Mouse (Mus musculus) stomach, embryonic 14.5 days (tissue): ENCODE measurements around the gene Atxn3. TPM values are rescaled to one million over a fixed set of nuclear protein-coding genes. Genes with fewer than 3 reads are reported as not detected.

Experiments used
- ATAC-seq: fragments of 200-750 bp; cut with Nextera tagmentation; 2 replicates; pipeline ENCODE4 v1.8.0; 2017; ENCODE audit warnings: low read depth, moderate TSS enrichment; ENCODE audit not compliant: insufficient number of reproducible peaks, insufficient read depth, low FRiP score
- H3K27ac ChIP-seq: fragments of 300-500 bp; sonication (generic); 2 replicates; pipeline ENCODE4 v1.5.1; 2014; ENCODE audit warnings: mild to moderate bottlenecking, low read length, moderate library complexity, mixed read lengths
- H3K27me3 ChIP-seq: fragments of 300-500 bp; sonication (generic); 2 replicates; pipeline ENCODE4 v1.6.1; 2014; ENCODE audit warnings: low read length, control low read depth, mixed read lengths; ENCODE audit not compliant: control insufficient read depth, insufficient read depth
- H3K36me3 ChIP-seq: fragments of 300-500 bp; sonication (generic); 2 replicates; pipeline ENCODE4 v1.6.1; 2014; ENCODE audit warnings: mild to moderate bottlenecking, control low read depth, low read length, moderate library complexity, mixed read lengths; ENCODE audit not compliant: control insufficient read depth, insufficient read depth
- H3K4me1 ChIP-seq: fragments of 300-500 bp; sonication (generic); 2 replicates; pipeline ENCODE4 v1.6.1; 2014; ENCODE audit warnings: low read length, control low read depth, mixed read lengths; ENCODE audit not compliant: control insufficient read depth, insufficient read depth
- H3K4me2 ChIP-seq: fragments of 300-500 bp; sonication (generic); replicated peaks from 2 replicates; pipeline ENCODE4 v1.6.1; 2014; ENCODE audit warnings: low read depth, low read length, control low read depth
- H3K4me3 ChIP-seq: fragments of 300-500 bp; sonication (generic); 2 replicates; pipeline ENCODE4 v1.5.1; 2014; ENCODE audit warnings: low read depth, low read length, control low read depth
- H3K9ac ChIP-seq: fragments of 300-500 bp; sonication (generic); replicated peaks from 2 replicates; pipeline ENCODE4 v1.6.1; 2014; ENCODE audit warnings: low read depth, mild to moderate bottlenecking, control low read depth, low read length, moderate library complexity, mixed read lengths
- H3K9me3 ChIP-seq: fragments of 300-500 bp; sonication (generic); 2 replicates; pipeline ENCODE4 v1.6.1; 2016; ENCODE audit warnings: low read depth, low read length, control low read depth; ENCODE audit not compliant: control insufficient read depth
- WGBS: fragments of 180-500 bp; shearing (Covaris S2); extraction: QIAGEN DNeasy Blood & Tissue Kit; methylation state at CpG from one replicate; pipeline ENCODE4 v1.1.7; 2014; 5-methylcytosine and 5-hydroxymethylcytosine counted together
- polyA plus RNA-seq: library from polyadenylated mRNA; unstranded; fragments of >200 nt; fragmentation: Nextera tagmentation; extraction: Ambion mirVana; gene quantifications from 2 replicates; pipeline ENCODE4 v1.2.1, GENCODE M21; 2014

Atxn3 gene
- polyA plus RNA-seq, 1 experiment from 2014 or later = 15.5 TPM

- no peak overlapping the region for H3K4me3 ChIP-seq
- no peak for ATAC-seq
- peaks cover 27% of the 10 kb centered on the region for H3K36me3 ChIP-seq
- H3K27ac ChIP-seq = no peak overlapping the region
- 69% methylated on average over 5 of the region's 5 CpGs for WGBS
- no peak overlapping the region for H3K9ac ChIP-seq
- H3K27me3 ChIP-seq = no peaks in the 10 kb centered on the region
- H3K4me2 ChIP-seq = no peak overlapping the region
- H3K4me1 ChIP-seq = peaks cover 16% of the 10 kb centered on the region; the same call in 1 of the 2 replicates
- H3K9me3 ChIP-seq = no peaks in the 10 kb centered on the region
Measured at GRCm38 (mm10) chr12:101980266-101980665, 22.2 kb upstream of the Atxn3 start.

- Histone ChIP-seq H3K36me3 (peaks cover 18% of the 10 kb centered on the region), H3K4me3 (no peak overlapping the region), H3K9ac (no peak overlapping the region), H3K4me2 (no peak overlapping the region), H3K4me1 (peaks cover 16% of the 10 kb centered on the region; the same call in 1 of the 2 replicates), H3K27me3 (no peaks in the 10 kb centered on the region), H3K9me3 (no peaks in the 10 kb centered on the region), H3K27ac (no peak overlapping the region)
- WGBS = 91% methylated on average over 8 of the region's 8 CpGs
- no peak for ATAC-seq
Measured at GRCm38 (mm10) chr12:101979213-101979750, 21.2 kb upstream of the Atxn3 start.

- no peaks in the 10 kb centered on the region for H3K27me3 ChIP-seq
- peaks cover 12% of the 10 kb centered on the region for H3K36me3 ChIP-seq
- no peak overlapping the region for H3K4me3 ChIP-seq
- H3K4me2 ChIP-seq = no peak overlapping the region
- H3K9me3 ChIP-seq = no peaks in the 10 kb centered on the region
- no peak for ATAC-seq
- no peak overlapping the region for H3K9ac ChIP-seq
- no peak overlapping the region for H3K27ac ChIP-seq
- WGBS = 83% methylated on average over 1 of the region's 1 CpGs
- H3K4me1 ChIP-seq = peaks cover 16% of the 10 kb centered on the region; the same call in 1 of the 2 replicates
Measured at GRCm38 (mm10) chr12:101978588-101978987, 20.5 kb upstream of the Atxn3 start.

GRCm38 (mm10) chr12:101978162-101978561, 20.1 kb upstream of the Atxn3 start:
- H3K4me2 ChIP-seq = no peak overlapping the region
- ATAC-seq = no peak
- no peaks in the 10 kb centered on the region for H3K27me3 ChIP-seq
- H3K4me1 ChIP-seq = peaks cover 16% of the 10 kb centered on the region; the same call in 1 of the 2 replicates
- no peak overlapping the region for H3K4me3 ChIP-seq
- peaks cover 9% of the 10 kb centered on the region for H3K36me3 ChIP-seq
- no peak overlapping the region for H3K27ac ChIP-seq
- no peak overlapping the region for H3K9ac ChIP-seq
- H3K9me3 ChIP-seq = no peaks in the 10 kb centered on the region
- whole genome bisulfite sequencing = 81% methylated on average over 5 of the region's 5 CpGs

- Histone ChIP-seq H3K4me3 (no peak overlapping the region), H3K27me3 (no peaks in the 10 kb centered on the region), H3K9me3 (no peaks in the 10 kb centered on the region), H3K27ac (no peak overlapping the region), H3K9ac (no peak overlapping the region; the same call in 1 of the 2 replicates), H3K36me3 (peaks cover 2% of the 10 kb centered on the region; the same call in 1 of the 2 replicates), H3K4me1 (peaks cover 16% of the 10 kb centered on the region; the same call in 1 of the 2 replicates), H3K4me2 (no peak overlapping the region)
- no peak for ATAC-seq
- 91% methylated on average over 10 of the region's 10 CpGs for WGBS
Measured at GRCm38 (mm10) chr12:101977404-101977915, 19.4 kb upstream of the Atxn3 start.

- Histone ChIP-seq H3K4me3 (peak overlapping the region; percentile 90), H3K4me2 (peak overlapping the region; percentile 78), H3K27ac (peak overlapping the region; percentile 91; the same call in 1 of the 2 replicates), H3K36me3 (no peaks in the 10 kb centered on the region), H3K9me3 (no peaks in the 10 kb centered on the region), H3K27me3 (no peaks in the 10 kb centered on the region), H3K9ac (peak overlapping the region; percentile 86), H3K4me1 (peaks cover 16% of the 10 kb centered on the region; the same call in 1 of the 2 replicates)
- no peak for ATAC-seq
- WGBS = 20% methylated on average over 13 of the region's 13 CpGs
Measured at GRCm38 (mm10) chr12:101976651-101977403, 18.8 kb upstream of the Atxn3 start.

- H3K27me3 ChIP-seq = no peaks in the 10 kb centered on the region
- H3K36me3 ChIP-seq = no peaks in the 10 kb centered on the region
- H3K4me1 ChIP-seq = peaks cover 16% of the 10 kb centered on the region; the same call in 1 of the 2 replicates
- H3K9ac ChIP-seq = peak within 1 kb of the TSS; percentile 86
- H3K4me2 ChIP-seq = peak within 1 kb of the TSS; percentile 78
- peak; percentile 96 for ATAC-seq
- WGBS = under 1% methylated on average over 76 of the region's 77 CpGs
- peak within 1 kb of the TSS; percentile 91 for H3K27ac ChIP-seq
- H3K9me3 ChIP-seq = no peaks in the 10 kb centered on the region
- peak within 1 kb of the TSS; percentile 90 for H3K4me3 ChIP-seq
Measured at GRCm38 (mm10) chr12:101975601-101976571, 17.8 kb upstream of the Atxn3 start, which contains the start of gene Cpsf2. TSS of gene Cpsf2 (plus strand) at chr12:101975988.
